Mouse (Mus musculus) stomach, postnatal 0 days (tissue): ENCODE results near the gene Rae1.

Experiments used
- CTCF ChIP-seq: IDR thresholded peaks from 2 replicates; pipeline ENCODE4 v1.5.1; 2016; ENCODE audit warnings: antibody characterized with exemption, low read depth, mild to moderate bottlenecking, moderate library complexity
- EP300 ChIP-seq: optimal IDR thresholded peaks from 2 replicates; pipeline ENCODE3; 2016; ENCODE audit warnings: antibody characterized with exemption

DNA sequence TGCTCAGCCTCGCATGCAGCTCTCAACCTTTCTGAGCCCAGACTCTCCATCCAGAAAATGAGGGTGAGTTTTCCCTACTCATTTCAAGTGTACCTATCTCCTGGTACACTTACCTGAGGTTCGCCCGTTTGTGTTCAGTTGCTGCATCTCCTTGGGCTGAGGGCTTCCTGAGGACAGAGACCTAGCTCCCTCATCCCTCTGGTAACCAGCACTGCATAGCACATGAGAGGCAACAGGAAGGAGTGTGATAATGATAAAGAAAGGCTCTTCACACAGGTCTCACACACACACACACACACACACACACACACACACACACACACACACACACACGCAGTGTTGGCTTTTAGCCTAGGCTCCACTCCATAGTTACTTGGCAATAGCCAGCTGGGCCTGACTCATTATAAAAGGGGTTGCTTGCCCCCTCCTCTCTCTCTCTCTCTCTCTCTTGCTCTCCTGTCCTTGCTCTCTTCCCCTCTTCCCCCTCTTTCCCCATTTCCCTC, 21.7 kb upstream of the Rae1 start:
- TF ChIP-seq CTCF = no peak
- no peak for TF ChIP-seq EP300
